Mouse (Mus musculus): Measurements from ENCODE around the gene Ifna4.
"Not testable (repeated sequence)": the region's sequence is repeated elsewhere in the genome, so short reads cannot be mapped to it uniquely, and the experiment has no call there.

DNA sequence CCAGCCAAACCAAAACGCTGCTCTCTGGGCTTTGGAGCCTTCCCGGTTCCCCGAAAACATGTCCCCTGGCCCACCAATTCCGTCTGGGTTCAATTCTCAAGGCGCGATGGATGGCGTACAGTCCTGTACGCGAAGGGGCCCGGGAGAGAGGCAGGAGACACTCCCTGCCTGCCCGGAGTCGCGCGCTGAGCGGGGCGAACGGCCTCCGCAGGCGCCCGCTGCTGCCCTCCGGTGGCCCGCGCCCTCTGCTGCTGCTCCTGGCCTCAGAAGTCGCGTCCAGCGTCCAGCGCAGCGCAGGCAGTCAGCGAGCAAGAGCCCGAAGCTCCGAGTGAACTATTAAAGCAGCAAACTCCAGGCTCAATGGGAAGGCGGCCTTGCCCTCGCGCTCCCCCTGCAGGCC is 35.9 kb upstream of the Ifna4 start:
- not testable (repeated sequence) for TF ChIP-seq CTCF (IDR thresholded peaks at IDR 0.05; ENCODE audit: borderline replicate concordance, insufficient read depth, low read length); POLR2A (IDR thresholded peaks at IDR 0.05; ENCODE audit: low read depth, low read length)
